Mouse (Mus musculus) kidney, embryonic 16.5 days (tissue): Measurements from ENCODE around the gene Trrap. TPM values are rescaled to one million over a fixed set of nuclear protein-coding genes. Genes with fewer than 3 reads are reported as not detected.
A peak's percentile ranks its signal among the peaks of the same experiment; 100 is the strongest.

Source experiments
- ATAC-seq: fragments of 200-750 bp; cut with Nextera tagmentation; 2 replicates; pipeline ENCODE4 v1.8.0; 2017; ENCODE audit warnings: moderate TSS enrichment; ENCODE audit not compliant: low FRiP score, low TSS enrichment
- H3K27ac ChIP-seq: fragments of 300-500 bp; sonication (generic); 2 replicates; pipeline ENCODE4 v1.5.1; 2014; ENCODE audit warnings: low read length
- H3K27me3 ChIP-seq: fragments of 300-500 bp; sonication (generic); 2 replicates; pipeline ENCODE4 v1.6.1; 2014; ENCODE audit warnings: low read length, control low read depth, mixed read lengths; ENCODE audit not compliant: insufficient read depth
- H3K36me3 ChIP-seq: fragments of 300-500 bp; sonication (generic); 2 replicates; pipeline ENCODE4 v1.6.1; 2014; ENCODE audit warnings: low read length, control low read depth, mixed read lengths; ENCODE audit not compliant: insufficient read depth
- H3K4me1 ChIP-seq: fragments of 300-500 bp; sonication (generic); 2 replicates; pipeline ENCODE4 v1.6.1; 2014; ENCODE audit warnings: low read length, control low read depth, mixed read lengths; ENCODE audit not compliant: insufficient read depth
- H3K4me2 ChIP-seq: fragments of 300-500 bp; sonication (generic); replicated peaks from 2 replicates; pipeline ENCODE4 v1.6.1; 2014; ENCODE audit warnings: low read depth, low read length
- H3K4me3 ChIP-seq: fragments of 300-500 bp; sonication (generic); 2 replicates; pipeline ENCODE4 v1.5.1; 2014; ENCODE audit warnings: mild to moderate bottlenecking, low read length
- H3K9ac ChIP-seq: fragments of 300-500 bp; sonication (generic); replicated peaks from 2 replicates; pipeline ENCODE4 v1.6.1; 2014; ENCODE audit warnings: low read length
- H3K9me3 ChIP-seq: fragments of 300-500 bp; sonication (generic); 2 replicates; pipeline ENCODE4 v1.6.1; 2016; ENCODE audit warnings: low read length, control low read depth
- WGBS: fragments of 180-500 bp; shearing (Covaris S2); extraction: QIAGEN DNeasy Blood & Tissue Kit; methylation state at CpG from one replicate; pipeline ENCODE4 v1.1.7; 2014; 5-methylcytosine and 5-hydroxymethylcytosine counted together
- microRNA-seq: library from miRNA; unstranded; fragments of <30 nt; microRNA quantifications from one replicate; pipeline ENCODE4, GENCODE M21; 2016
- polyA plus RNA-seq: library from polyadenylated mRNA; unstranded; fragments of >200 nt; fragmentation: Nextera tagmentation; extraction: Ambion mirVana; gene quantifications from 2 replicates; pipeline ENCODE4 v1.2.1, GENCODE M21; 2015

The Trrap gene
- polyA plus RNA-seq, 1 experiment from 2014 or later, result 69.8 TPM

- 59% methylated on average over 7 of the region's 7 CpGs for WGBS
- Histone ChIP-seq H3K4me2 (no peak overlapping the region), H3K36me3 (peaks cover 33% of the 10 kb centered on the region), H3K27ac (peak overlapping the region; percentile 74), H3K4me1 (peaks cover 40% of the 10 kb centered on the region), H3K27me3 (no peaks in the 10 kb centered on the region), H3K4me3 (no peak overlapping the region), H3K9ac (no peak overlapping the region), H3K9me3 (no peaks in the 10 kb centered on the region)
- peak; percentile 14; the same call in 1 of the 2 replicates for ATAC-seq
Observed at GRCm38 (mm10) chr5:144901035-144901434, 133.5 kb downstream of the Trrap start.

DNA sequence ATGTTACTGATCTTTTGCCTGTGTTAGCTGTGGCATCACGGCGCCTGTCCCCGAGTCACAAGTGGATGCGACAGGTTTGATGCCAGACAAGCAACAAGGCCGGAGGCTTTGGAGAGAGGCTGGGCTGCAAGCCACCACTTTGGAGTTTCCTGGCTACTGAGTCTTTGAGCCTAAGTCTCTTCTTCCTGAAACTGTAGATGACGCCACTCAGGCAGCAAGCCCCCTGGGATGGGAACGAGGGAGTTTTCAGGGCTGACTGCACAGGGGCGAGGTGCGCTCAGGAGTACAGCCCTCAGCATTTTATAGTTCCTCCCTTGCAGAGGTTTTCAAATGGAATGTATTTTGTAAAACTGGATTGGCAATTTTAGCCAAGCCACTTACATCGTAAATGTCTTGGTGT lies 134.3 kb downstream of the Trrap start:
- no peak overlapping the region for H3K4me3 ChIP-seq
- peak overlapping the region; percentile 74 for H3K27ac ChIP-seq
- H3K4me1 ChIP-seq, result peaks cover 40% of the 10 kb centered on the region
- peaks cover 27% of the 10 kb centered on the region for H3K36me3 ChIP-seq
- no peaks in the 10 kb centered on the region for H3K27me3 ChIP-seq
- H3K9me3 ChIP-seq, result no peaks in the 10 kb centered on the region
- peak overlapping the region; percentile 16 for H3K4me2 ChIP-seq
- peak overlapping the region; percentile 16; the same call in 1 of the 2 replicates for H3K9ac ChIP-seq
- peak; percentile 85 for ATAC-seq
- 31% methylated on average over 10 of the region's 10 CpGs for WGBS

GRCm38 (mm10) chr5:144904356-144905134 lies 137.0 kb downstream of the Trrap start:
- H3K4me1 ChIP-seq, result peaks cover 41% of the 10 kb centered on the region
- no peaks in the 10 kb centered on the region for H3K27me3 ChIP-seq
- ATAC-seq, result no peak
- H3K9me3 ChIP-seq, result no peaks in the 10 kb centered on the region
- WGBS, result 69% methylated on average over 12 of the region's 12 CpGs
- H3K36me3 ChIP-seq, result peaks cover 13% of the 10 kb centered on the region
- no peak overlapping the region for H3K4me2 ChIP-seq
- no peak overlapping the region for H3K9ac ChIP-seq
- no peak overlapping the region for H3K27ac ChIP-seq
- H3K4me3 ChIP-seq, result no peak overlapping the region

DNA sequence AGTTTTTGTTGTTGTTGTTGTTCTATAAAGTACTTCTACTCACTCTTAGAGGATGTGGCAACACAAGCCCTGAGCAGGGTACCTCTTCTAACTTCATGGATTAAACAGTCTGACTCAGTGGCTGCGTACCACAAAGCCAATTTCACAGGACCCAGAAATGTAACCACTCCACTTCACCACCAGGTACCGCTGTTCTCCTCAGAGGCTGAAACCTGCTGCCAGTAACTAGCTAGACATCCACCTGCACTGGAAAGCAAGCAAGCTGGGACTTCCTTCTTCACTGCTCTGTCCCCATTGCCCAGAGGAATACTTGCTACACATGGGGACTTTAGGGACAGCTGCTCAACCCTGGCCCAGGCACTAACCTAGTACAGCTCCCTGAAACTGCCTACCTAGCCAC lies 140.1 kb downstream of the Trrap start:
- H3K27ac ChIP-seq, result no peak overlapping the region
- H3K4me1 ChIP-seq, result peaks cover 41% of the 10 kb centered on the region
- 73% methylated on average over 2 of the region's 2 CpGs for WGBS
- H3K9ac ChIP-seq, result no peak overlapping the region
- H3K9me3 ChIP-seq, result no peaks in the 10 kb centered on the region
- H3K4me2 ChIP-seq, result no peak overlapping the region
- ATAC-seq, result no peak
- no peak overlapping the region for H3K4me3 ChIP-seq
- H3K27me3 ChIP-seq, result no peaks in the 10 kb centered on the region
- no peaks in the 10 kb centered on the region for H3K36me3 ChIP-seq

Small RNA genes lying within 50 kb of the gene (microRNA-seq; reads per million reads assigned to microRNA genes)
- gene Mir7039, result not detected

Other genes starting within 250 kb of the Trrap start
- 0.80 and 0.90 TPM in 2 replicates for gene Nptx2, start 221.8 kb upstream of the Trrap start, polyA plus RNA-seq
- gene Tmem130, start 5.9 kb upstream of the Trrap start, polyA plus RNA-seq, result 0.42 and 0.90 TPM in 2 replicates
- 9.5 and 14.0 TPM in 2 replicates for gene Smurf1, start 198.1 kb downstream of the Trrap start, polyA plus RNA-seq